Mouse (Mus musculus) myocyte (in vitro differentiated cells): ENCODE measurements at regions not wholly inside any gene's neighbourhood (a gene's known extent, or its start where the extent isn't known, plus 50 kb on each side); places are given as distances from the start of the nearest gene placed in this dataset.

ENCODE experiments used
- CEBPB ChIP-seq: IDR thresholded peaks from 2 replicates; pipeline ENCODE4 v1.6.1; 2011; ENCODE audit warnings: mild to moderate bottlenecking, moderate library complexity; ENCODE audit not compliant: poor library complexity, insufficient read depth, severe bottlenecking
- E2F4 ChIP-seq: IDR thresholded peaks from one replicate; pipeline ENCODE4 v1.6.1; 2011; ENCODE audit warnings: mild to moderate bottlenecking, control low read depth, moderate library complexity; ENCODE audit not compliant: insufficient read depth
- MAX ChIP-seq: IDR thresholded peaks from one replicate; pipeline ENCODE4 v1.6.1; 2011; ENCODE audit warnings: low read depth, mild to moderate bottlenecking, control low read depth
- MYOD1 ChIP-seq, 3 experiments: IDR thresholded peaks; one replicate each; pipeline ENCODE4 v1.6.1; 2011; ENCODE audit warnings: control low read depth in 2 of 3, low read depth in 2 of 3, mild to moderate bottlenecking in 2 of 3, moderate library complexity in 1 of 3; ENCODE audit not compliant: insufficient read length in 2 of 3, control insufficient read depth in 1 of 3
- MYOG ChIP-seq, 3 experiments: IDR thresholded peaks; one replicate each; pipeline ENCODE4 v1.6.1; 2011; ENCODE audit warnings: control low read depth in 2 of 3, low read depth in 2 of 3, mild to moderate bottlenecking in 2 of 3; ENCODE audit not compliant: insufficient read length in 2 of 3, control insufficient read depth in 1 of 3, insufficient read depth in 1 of 3
- POLR2A ChIP-seq: IDR thresholded peaks from one replicate; pipeline ENCODE4 v1.6.1; 2011; ENCODE audit warnings: low read depth, mild to moderate bottlenecking, control low read depth, moderate library complexity; ENCODE audit not compliant: insufficient read length
- POLR2AphosphoS2 ChIP-seq: IDR thresholded peaks from one replicate; pipeline ENCODE4 v1.6.1; 2011; ENCODE audit warnings: low read depth, control low read depth; ENCODE audit not compliant: insufficient read length
- TCF12 ChIP-seq: IDR thresholded peaks from one replicate; pipeline ENCODE4 v1.6.1; 2011; ENCODE audit warnings: mild to moderate bottlenecking, control low read depth; ENCODE audit not compliant: poor library complexity, insufficient read depth, severe bottlenecking
- TCF3 ChIP-seq: IDR thresholded peaks from one replicate; pipeline ENCODE4 v1.6.1; 2011; ENCODE audit warnings: low read depth, control low read depth; ENCODE audit not compliant: insufficient read length
- USF1 ChIP-seq: IDR thresholded peaks from one replicate; pipeline ENCODE4 v1.6.1; 2011; ENCODE audit warnings: low read depth, mild to moderate bottlenecking, control low read depth, moderate library complexity

DNA sequence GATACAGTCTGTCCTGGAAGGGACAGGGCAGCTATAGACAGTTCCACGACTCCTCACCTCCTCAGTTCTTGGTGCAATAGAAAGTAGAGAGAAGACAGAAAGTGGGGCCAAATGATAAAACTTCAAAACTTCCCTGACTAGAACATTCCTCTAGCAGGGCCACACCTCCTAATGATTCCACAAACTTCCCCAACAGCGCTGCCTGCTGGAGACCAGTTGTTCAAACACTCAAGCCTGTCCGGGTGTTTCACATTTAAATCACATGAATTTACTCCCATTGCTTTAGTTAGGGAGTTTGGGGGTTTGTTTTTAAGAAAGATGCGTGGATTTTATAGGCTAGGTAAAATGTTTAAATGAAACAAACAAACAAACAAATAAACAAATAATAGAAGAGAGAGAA is 75.7 kb upstream of the Foxk1 start:
- no peak for TF ChIP-seq MAX
- no peak for TF ChIP-seq POLR2A
- no peak for TF ChIP-seq MYOG (IDR thresholded peaks at IDR 0.05; ENCODE audit: control insufficient read depth in 1 of 3, insufficient read depth in 1 of 3, insufficient read length in 2 of 3, low read depth in 2 of 3)
- TF ChIP-seq USF1, result no peak
- TF ChIP-seq CEBPB, result no peak
- no peak for TF ChIP-seq E2F4
- no peak for TF ChIP-seq POLR2AphosphoS2
- no peak for TF ChIP-seq MYOD1 (IDR thresholded peaks at IDR 0.05; ENCODE audit: control insufficient read depth in 1 of 3, insufficient read length in 2 of 3, low read depth in 2 of 3)
- no peak for TF ChIP-seq TCF12
- TF ChIP-seq TCF3, result no peak
